17 mouse cellular contexts compared by ENCODE assay signal in genomic region chr10:75068624-75069328, GRCm38 (mm10). TPM values are rescaled to one million over a fixed set of nuclear protein-coding genes. Genes with fewer than 3 reads are reported as not detected.
DNase-seq lines count a peak whose midpoint lies in the region; ATAC-seq lines count a peak whose summit lies in the region.
"Had no signal": no experiment of that assay in that cellular context is flagged by ENCODE, and none has a peak within 500 bp of the region (broad histone marks: within the 10 kb centered on the region; RNA-seq: fewer than 3 reads in every experiment).

No protein-coding gene starts in this region.

- no peak overlapping the region for H3K9ac ChIP-seq in liver, embryonic 11.5 days (ENCODE audit: low read depth, low read length)
- no peak overlapping the region for H3K9ac ChIP-seq in lung, embryonic 15.5 days
- H3K9ac ChIP-seq: embryonic facial prominence, embryonic 12.5 days; midbrain, embryonic 12.5 days; neural tube, embryonic 13.5 days had no signal

- H3K4me2 ChIP-seq in liver, embryonic 11.5 days, result 0 out of 2 replicates have a peak overlapping the region, but pooled peaks have one; percentile 1
- H3K4me2 ChIP-seq in lung, embryonic 15.5 days, result peak overlapping the region; percentile 39
- H3K4me2 ChIP-seq: embryonic facial prominence, embryonic 12.5 days; midbrain, embryonic 12.5 days; neural tube, embryonic 13.5 days had no signal

- no peaks in the 10 kb centered on the region for H3K27me3 ChIP-seq in liver, embryonic 11.5 days (replicated peaks; ENCODE audit: control insufficient read depth, insufficient read depth, low read length)
- H3K27me3 ChIP-seq in lung, embryonic 15.5 days, result no peaks in the 10 kb centered on the region
- no peaks in the 10 kb centered on the region for H3K27me3 ChIP-seq in limb, embryonic 10.5 days (ENCODE audit: low read depth, poor library complexity, severe bottlenecking)
- H3K27me3 ChIP-seq: embryonic facial prominence, embryonic 12.5 days; midbrain, embryonic 12.5 days; neural tube, embryonic 13.5 days had no signal

- no peaks in the 10 kb centered on the region for H3K9me3 ChIP-seq in liver, embryonic 11.5 days (ENCODE audit: control insufficient read depth, low read length)
- no peaks in the 10 kb centered on the region for H3K9me3 ChIP-seq in lung, embryonic 15.5 days
- H3K9me3 ChIP-seq in limb, embryonic 10.5 days (replicated peaks), result no peaks in the 10 kb centered on the region
- H3K9me3 ChIP-seq: embryonic facial prominence, embryonic 12.5 days; midbrain, embryonic 12.5 days; neural tube, embryonic 13.5 days had no signal

- H3K4me3 ChIP-seq in liver, embryonic 11.5 days (ENCODE audit: low read depth, low read length), result no peak overlapping the region
- H3K4me3 ChIP-seq in lung, embryonic 15.5 days, result no peak overlapping the region; the same call in 1 of the 2 replicates
- H3K4me3 ChIP-seq in limb, embryonic 10.5 days, result no peak overlapping the region
- H3K4me3 ChIP-seq: embryonic facial prominence, embryonic 12.5 days; midbrain, embryonic 12.5 days; neural tube, embryonic 13.5 days had no signal

- WGBS in liver, embryonic 11.5 days, result 55% methylated on average over 12 of the region's 12 CpGs
- 23% methylated on average over 12 of the region's 12 CpGs for WGBS in lung, embryonic 15.5 days
- WGBS in limb, embryonic 10.5 days, result 69% methylated on average over 12 of the region's 12 CpGs

- peak; percentile 60 for ATAC-seq in frontal cortex, adult (ENCODE audit: low TSS enrichment)
- no peak for ATAC-seq in liver, embryonic 11.5 days (replicated peaks; ENCODE audit: low FRiP score)
- ATAC-seq in lung, embryonic 15.5 days (ENCODE audit: borderline replicate concordance, extremely low read depth, low FRiP score, low TSS enrichment), result peak; percentile 51; the same call in 1 of the 2 replicates
- ATAC-seq: forebrain, embryonic 16.5 days had no signal

- peaks cover 24% of the 10 kb centered on the region for H3K4me1 ChIP-seq in liver, embryonic 11.5 days (replicated peaks; ENCODE audit: control insufficient read depth, insufficient read depth, low read length)
- H3K4me1 ChIP-seq in lung, embryonic 15.5 days, result peaks cover 58% of the 10 kb centered on the region
- peaks cover 37% of the 10 kb centered on the region for H3K4me1 ChIP-seq in limb, embryonic 10.5 days

- no peak for DNase-seq in frontal cortex, postnatal 14 days (ENCODE audit: low spot score in 2 of 2)
- DNase-seq in liver, embryonic 11.5 days (ENCODE audit: low spot score), result no peak
- DNase-seq in liver, result no peak
- DNase-seq in yolk sac, embryonic 10.5 days (ENCODE audit: low spot score), result peak; percentile 45
- no peak for DNase-seq in limb, embryonic 10.5 days (ENCODE audit: low spot score)
- no peak for DNase-seq in cerebellum, adult 18-20 months
- DNase-seq: adrenal gland, adult 2 months; cerebellum, adult 11 months; left cerebral cortex, postnatal 4 days; thymus, adult 2 months had no signal

- H3K27ac ChIP-seq in liver, embryonic 11.5 days (ENCODE audit: low read depth, low read length), result no peak overlapping the region
- peak overlapping the region; percentile 63 for H3K27ac ChIP-seq in lung, embryonic 15.5 days
- H3K27ac ChIP-seq in limb, embryonic 10.5 days, result no peak overlapping the region
- H3K27ac ChIP-seq: embryonic facial prominence, embryonic 12.5 days; midbrain, embryonic 12.5 days; neural tube, embryonic 13.5 days had no signal

- no peaks in the 10 kb centered on the region; the same call in 1 of the 2 replicates for H3K36me3 ChIP-seq in liver, embryonic 11.5 days (ENCODE audit: control insufficient read depth, insufficient read depth, low read length)
- H3K36me3 ChIP-seq in lung, embryonic 15.5 days, result no peaks in the 10 kb centered on the region
- H3K36me3 ChIP-seq in limb, embryonic 10.5 days, result peaks cover 57% of the 10 kb centered on the region

RNA-seq across cellular contexts. Expression of gene Bcr, which starts 8.4 kb away (rescaled TPM):
- 4.2 and 6.8 TPM in 2 replicates for polyA plus RNA-seq in liver, embryonic 11.5 days (2014; fragmentation: Nextera tagmentation; extraction: Ambion mirVana)
- polyA plus RNA-seq in lung, embryonic 15.5 days (2015; fragmentation: Nextera tagmentation; extraction: Ambion mirVana), result 8.6 and 8.9 TPM in 2 replicates
- polyA plus RNA-seq in limb, embryonic 10.5 days (2016; fragmentation: Nextera tagmentation; extraction: Ambion mirVana), result 7.0 and 7.6 TPM in 2 replicates

RNA-seq across cellular contexts. Expression of gene Rab36, which starts 31.9 kb away (rescaled TPM):
- 6.5 and 7.8 TPM in 2 replicates for polyA plus RNA-seq in liver, embryonic 11.5 days (2014; fragmentation: Nextera tagmentation; extraction: Ambion mirVana)
- 11.0 and 13.1 TPM in 2 replicates for polyA plus RNA-seq in lung, embryonic 15.5 days (2015; fragmentation: Nextera tagmentation; extraction: Ambion mirVana)
- 10.6 and 13.2 TPM in 2 replicates for polyA plus RNA-seq in limb, embryonic 10.5 days (2016; fragmentation: Nextera tagmentation; extraction: Ambion mirVana)

RNA-seq across cellular contexts. Expression of gene Rsph14, which starts 36.4 kb away (rescaled TPM):
- polyA plus RNA-seq in liver, embryonic 11.5 days (2014; fragmentation: Nextera tagmentation; extraction: Ambion mirVana), result not detected in 2 replicates
- polyA plus RNA-seq in lung, embryonic 15.5 days (2015; fragmentation: Nextera tagmentation; extraction: Ambion mirVana), result 0.96 and 2.1 TPM in 2 replicates
- polyA plus RNA-seq in limb, embryonic 10.5 days (2016; fragmentation: Nextera tagmentation; extraction: Ambion mirVana), result not detected in 2 replicates
- polyA plus RNA-seq: adrenal gland, adult 2 months; embryonic facial prominence, embryonic 12.5 days; large intestine, adult 2 months; midbrain, embryonic 12.5 days; thymus, adult 2 months had no signal
